Mouse (Mus musculus) duodenum, adult 2 months (tissue): ENCODE results near the gene Dcaf15. TPM values are rescaled to one million over a fixed set of nuclear protein-coding genes. Genes with fewer than 3 reads are reported as not detected.

ENCODE experiments used
- polyA plus RNA-seq: library from polyadenylated mRNA; depleted of rRNA; stranded (reverse); fragments of >200 nt; gene quantifications from 2 replicates; pipeline ENCODE4 v1.2.3, GENCODE M21; 2012; ENCODE audit warnings: low replicate concordance; rRNA removed

Dcaf15 gene
- 74.8 and 118 TPM in 2 replicates for polyA plus RNA-seq

DNA sequence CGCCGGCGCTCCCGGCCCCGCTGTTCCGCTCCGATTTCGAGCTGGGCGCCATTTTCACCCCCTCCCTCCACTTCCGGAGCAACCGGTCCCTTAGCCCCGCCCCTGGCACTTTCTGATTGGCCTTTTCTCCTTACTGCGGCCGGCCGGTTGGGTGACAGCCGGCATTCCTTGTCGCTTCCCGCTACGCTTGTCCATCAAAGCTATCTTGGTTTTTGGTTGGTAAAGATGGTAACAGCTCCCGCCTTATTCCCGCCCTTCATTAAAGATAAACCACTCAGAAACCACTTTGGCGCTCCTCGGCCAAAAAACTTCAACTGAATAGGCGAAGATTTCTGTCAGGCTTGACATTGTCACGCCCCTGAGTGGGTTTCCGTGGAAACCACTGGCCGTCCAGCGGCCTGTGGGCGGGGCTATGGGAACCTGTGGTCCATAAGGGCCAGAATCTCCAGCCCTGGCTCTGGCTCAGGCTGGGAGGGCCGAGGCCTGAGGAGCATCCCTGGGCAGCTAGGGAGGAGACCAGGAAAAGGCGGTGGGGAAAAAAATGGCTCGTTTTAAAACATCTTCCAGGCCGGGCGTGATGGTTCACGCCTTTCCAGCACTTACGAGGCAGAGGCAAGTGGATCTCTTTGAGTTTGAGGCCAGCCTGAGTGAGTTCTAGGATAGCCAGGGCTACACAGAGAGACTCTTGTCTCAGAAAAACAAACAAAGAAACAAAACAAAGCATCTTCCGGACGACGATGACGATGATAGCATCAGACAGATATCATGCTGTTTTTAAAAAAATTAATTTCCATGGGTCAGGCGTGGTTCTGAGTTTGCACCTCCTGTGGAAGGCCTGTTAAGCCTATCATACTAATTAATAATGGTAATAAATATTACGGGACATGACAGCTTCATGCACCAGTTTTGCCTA is at the start of gene Dcaf15:
Gene Dcaf15, minus strand, starts transcription at position 72 of the 913 bp plus-strand sequence.

DNA sequence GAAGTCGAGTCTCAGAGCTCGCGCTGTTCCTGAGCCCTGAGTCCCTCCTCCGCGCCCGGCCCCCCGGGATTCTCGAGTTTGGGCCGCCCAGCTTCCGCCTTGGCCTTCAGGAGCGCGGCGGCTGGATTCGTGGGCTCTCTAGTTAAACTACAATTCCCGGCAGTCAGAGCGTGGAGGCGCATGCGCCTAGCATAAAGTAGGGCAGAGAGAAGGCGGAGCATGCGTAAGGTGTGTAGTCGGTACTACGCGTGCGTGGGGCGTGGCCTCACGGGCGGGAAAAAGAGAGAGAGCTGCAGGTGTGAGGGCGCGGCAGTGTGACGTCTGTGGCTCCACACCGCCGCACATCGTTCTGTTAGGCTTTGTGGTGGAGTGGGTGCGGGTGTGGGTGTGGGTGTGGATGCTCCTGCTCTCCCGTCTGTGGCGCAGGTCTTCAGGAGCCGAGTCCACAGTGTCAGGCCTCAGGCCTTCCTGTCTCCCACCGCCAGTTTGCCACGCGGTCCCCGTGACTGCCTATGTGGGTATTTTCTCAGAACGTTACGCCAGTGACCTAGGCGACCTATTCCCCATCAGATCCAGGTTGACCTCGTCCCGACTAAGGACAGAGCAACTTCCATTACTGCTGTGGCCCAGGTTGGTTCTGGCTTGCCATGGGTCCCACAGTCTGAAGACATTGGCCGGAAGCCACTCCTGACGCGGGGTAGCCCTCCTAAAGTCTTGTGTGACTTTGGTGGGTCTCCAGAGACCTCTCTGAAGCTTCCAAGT is 43.4 kb upstream of the Dcaf15 start, which contains the start of the genes Cc2d1a and 4930432K21Rik:
Gene Cc2d1a, minus strand, starts transcription at position 168 of the 762 bp plus-strand sequence.
Gene 4930432K21Rik, plus strand, starts transcription at position 257 of the 762 bp plus-strand sequence.

DNA sequence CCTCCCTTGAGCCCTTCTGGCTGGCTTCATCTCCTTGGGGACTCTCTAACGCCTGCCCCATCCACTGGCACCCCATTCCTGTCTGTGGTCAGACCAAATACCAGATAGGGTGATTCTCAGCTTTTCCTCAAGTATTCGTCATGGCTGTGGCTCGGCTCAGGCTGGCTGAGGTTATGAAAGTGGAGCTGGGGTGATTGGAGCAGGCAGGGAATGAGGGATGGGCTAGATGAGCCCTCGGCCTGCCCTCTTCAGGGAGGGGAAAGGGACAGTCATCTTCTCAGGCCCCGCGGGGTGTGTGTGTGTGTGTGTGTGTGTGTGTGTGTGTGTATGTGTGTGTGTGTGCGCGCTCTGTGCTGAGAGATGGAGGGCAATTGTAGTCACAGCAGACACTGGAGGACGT is 21.1 kb upstream of the Dcaf15 start, which contains the start of gene Podnl1:
Gene Podnl1, plus strand, starts transcription at position 334 of the 400 bp plus-strand sequence.

DNA sequence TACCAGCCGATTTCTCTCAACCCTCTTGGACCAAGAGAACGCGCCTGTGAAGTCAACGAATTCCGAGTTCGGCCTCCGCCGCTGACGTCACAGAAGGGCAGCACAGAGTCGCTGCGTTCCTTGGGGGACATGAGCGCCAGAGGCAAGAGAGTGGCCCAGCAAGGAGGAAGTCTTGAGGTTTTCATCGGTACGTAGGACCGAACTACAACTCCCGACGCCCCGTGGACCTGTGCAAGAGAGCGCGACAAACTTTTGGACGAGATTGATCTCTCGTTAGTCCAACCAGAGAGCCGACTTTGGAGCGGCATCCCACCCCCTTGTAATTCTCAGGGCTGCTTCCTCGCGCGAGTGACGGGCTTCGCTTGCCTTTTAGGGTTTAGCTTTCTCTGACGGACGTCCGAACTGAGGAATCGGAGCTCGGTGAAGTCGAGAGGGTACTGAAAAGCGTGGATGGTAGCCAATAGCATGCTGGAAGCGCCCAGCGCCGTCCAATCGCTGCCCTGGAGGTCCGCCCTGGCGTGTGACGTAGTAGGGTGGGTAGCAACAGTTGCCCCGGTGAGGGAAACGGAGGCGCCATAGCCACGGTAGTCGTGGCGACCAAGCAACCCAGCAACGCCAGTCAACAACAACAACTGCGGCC is 38.2 kb downstream of the Dcaf15 start, which contains the start of gene Rfx1:
Gene Rfx1, plus strand, starts transcription at position 544 of the 640 bp plus-strand sequence.

DNA sequence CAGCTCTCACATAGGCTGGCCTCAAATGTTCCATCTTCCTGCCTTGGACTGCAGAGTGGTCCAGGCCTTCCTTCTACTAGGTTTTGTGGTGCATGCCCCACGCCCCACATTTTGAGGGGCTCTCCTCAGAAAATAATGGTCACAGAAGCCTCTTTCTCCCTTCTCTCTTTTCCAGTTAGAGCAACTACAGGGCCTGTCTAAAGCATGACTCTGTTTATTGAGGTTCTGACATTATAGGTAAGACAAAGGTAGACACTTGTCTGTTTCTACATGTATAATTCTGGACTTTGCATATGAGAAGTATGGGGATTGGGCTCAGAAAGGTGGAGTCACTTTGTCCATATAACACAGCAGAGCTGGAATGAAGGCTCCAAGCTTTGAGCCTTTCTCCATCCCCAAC is 39.5 kb downstream of the Dcaf15 start, which contains the start of gene Gm10643:
Gene Gm10643, minus strand, starts transcription at position 101 of the 400 bp plus-strand sequence.

Other genes with a start within 250 kb of the Dcaf15 start
- gene Adgrl1, start 204.7 kb downstream of the Dcaf15 start, polyA plus RNA-seq, result 9.4 and 15.6 TPM in 2 replicates
- gene Gm10644, start 149.6 kb downstream of the Dcaf15 start, polyA plus RNA-seq, result 0.22 and 0.34 TPM in 2 replicates
- 6.1 and 44.6 TPM in 2 replicates for gene Asf1b, start 149.3 kb downstream of the Dcaf15 start, polyA plus RNA-seq
- gene Prkaca, start 131.8 kb downstream of the Dcaf15 start, polyA plus RNA-seq, result 38.5 and 50.4 TPM in 2 replicates
- 33.3 and 36.7 TPM in 2 replicates for gene Samd1, start 107.1 kb downstream of the Dcaf15 start, polyA plus RNA-seq
- gene 1700067K01Rik, start 103.3 kb downstream of the Dcaf15 start, polyA plus RNA-seq, result 0.53 TPM in 2 replicates
- gene 2210011C24Rik, start 92.6 kb downstream of the Dcaf15 start, polyA plus RNA-seq, result 10.3 and 11.7 TPM in 2 replicates
- 0.05 and 0.19 TPM in 2 replicates for gene Palm3, start 83.3 kb downstream of the Dcaf15 start, polyA plus RNA-seq
- 2.7 and 2.9 TPM in 2 replicates for gene Il27ra, start 62.2 kb downstream of the Dcaf15 start, polyA plus RNA-seq
- 0.33 and 0.85 TPM in 2 replicates for gene Rln3, start 59.8 kb downstream of the Dcaf15 start, polyA plus RNA-seq
- gene Gm10643, start 39.6 kb downstream of the Dcaf15 start, polyA plus RNA-seq, result 0.11 and 0.47 TPM in 2 replicates
- gene Rfx1, start 37.9 kb downstream of the Dcaf15 start, polyA plus RNA-seq, result 28.4 and 32.1 TPM in 2 replicates
- gene Podnl1, start 21.2 kb upstream of the Dcaf15 start, polyA plus RNA-seq, result 4.5 and 9.4 TPM in 2 replicates
- 35.5 and 51.7 TPM in 2 replicates for gene Cc2d1a, start 43.2 kb upstream of the Dcaf15 start, polyA plus RNA-seq
- gene 4930432K21Rik, start 43.3 kb upstream of the Dcaf15 start, polyA plus RNA-seq, result 0.12 and 0.16 TPM in 2 replicates
- gene Nanos3, start 80.4 kb upstream of the Dcaf15 start, polyA plus RNA-seq, result 0.63 TPM in 1 of 2 replicates, not detected in the other
- 12.3 and 16.6 TPM in 2 replicates for gene Zswim4, start 132.3 kb upstream of the Dcaf15 start, polyA plus RNA-seq
- gene D8Ertd738e, start 145.0 kb upstream of the Dcaf15 start, polyA plus RNA-seq, result 61.8 and 96.3 TPM in 2 replicates
- gene Mri1, start 152.6 kb upstream of the Dcaf15 start, polyA plus RNA-seq, result 88.7 and 124 TPM in 2 replicates
- 14.6 and 19.5 TPM in 2 replicates for gene Ccdc130, start 165.6 kb upstream of the Dcaf15 start, polyA plus RNA-seq